8 mouse cellular contexts compared by ENCODE assay signal in the genomic region with DNA sequence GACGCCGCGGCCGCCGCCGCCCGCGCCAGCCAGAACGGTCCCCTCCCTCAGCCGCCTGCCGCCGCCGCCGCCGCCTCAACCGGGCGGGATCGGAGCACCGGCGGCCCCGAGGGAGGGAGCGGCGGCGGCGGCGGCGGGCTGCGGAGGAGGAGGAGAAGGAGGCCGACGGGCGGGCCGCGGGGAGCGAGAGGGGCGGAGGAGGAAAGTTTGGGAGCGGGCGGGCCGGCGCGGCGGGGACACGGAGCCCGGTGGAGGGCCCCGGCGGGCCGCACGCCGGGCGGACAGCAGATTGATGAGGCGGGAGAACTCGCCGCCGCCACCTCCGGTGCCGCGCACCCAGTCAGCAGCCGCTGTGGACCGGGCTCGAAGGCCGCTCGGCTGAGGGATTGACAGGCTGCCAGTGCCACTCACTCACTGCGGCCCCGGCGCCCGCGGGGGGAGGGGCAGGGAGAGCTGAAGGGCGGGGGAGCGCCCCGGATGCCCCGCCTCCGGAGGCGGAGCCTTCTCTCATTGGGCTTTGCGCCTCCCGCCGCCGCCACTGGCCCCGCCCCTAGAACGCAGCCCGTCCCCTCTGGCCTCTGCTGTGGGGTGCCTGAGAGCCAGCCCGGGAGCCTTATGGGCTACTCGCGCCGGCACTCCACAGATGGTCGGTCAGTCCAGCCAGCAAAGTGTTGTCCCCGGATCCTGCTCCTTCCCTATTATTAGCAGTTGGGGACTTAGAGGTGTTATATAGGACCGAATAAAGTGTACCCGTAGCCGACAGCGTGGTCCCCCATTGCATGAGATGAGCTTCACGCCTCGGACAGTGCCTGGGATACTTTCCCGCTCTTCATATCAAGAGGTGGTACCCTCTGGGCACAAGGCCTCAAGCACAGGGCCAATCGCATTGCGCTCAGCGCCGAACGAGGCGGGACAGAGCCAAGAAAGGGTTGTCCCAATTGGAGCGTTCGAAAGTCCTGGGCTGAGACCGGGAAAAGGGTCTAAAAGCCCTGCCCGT. TPM values are rescaled to one million over a fixed set of nuclear protein-coding genes. Genes with fewer than 3 reads are reported as not detected.
DNase-seq lines count a peak whose midpoint lies in the region; ATAC-seq and TF ChIP-seq lines count a peak whose summit lies in the region.

Gene Pbx3, minus strand, starts transcription at position 838 of the 997 bp plus-strand sequence.

- peaks cover 20% of the 10 kb centered on the region for H3K4me1 ChIP-seq in E14TG2a.4 (replicated peaks; ENCODE audit: low read depth, low read length)
- peaks cover 36% of the 10 kb centered on the region for H3K4me1 ChIP-seq in forebrain, embryonic 13.5 days
- peaks cover 25% of the 10 kb centered on the region for H3K4me1 ChIP-seq in neural tube, embryonic 15.5 days

- H3K9me3 ChIP-seq in E14TG2a.4 (ENCODE audit: low read length), result no peaks in the 10 kb centered on the region
- no peaks in the 10 kb centered on the region for H3K9me3 ChIP-seq in forebrain, embryonic 13.5 days (replicated peaks)
- H3K9me3 ChIP-seq in neural tube, embryonic 15.5 days (replicated peaks), result no peaks in the 10 kb centered on the region

- intact Hi-C loops in heart, postnatal 14 days (cut with DNase I), result no loop called here

- peak; percentile 92 for ATAC-seq in forebrain, embryonic 13.5 days
- ATAC-seq in neural tube, embryonic 15.5 days (ENCODE audit: low FRiP score), result peak; percentile 93

- no peaks in the 10 kb centered on the region for H3K36me3 ChIP-seq in E14TG2a.4 (ENCODE audit: insufficient read depth, low read length)
- no peaks in the 10 kb centered on the region for H3K36me3 ChIP-seq in forebrain, embryonic 13.5 days (ENCODE audit: poor library complexity, severe bottlenecking)
- H3K36me3 ChIP-seq in neural tube, embryonic 15.5 days, result no peaks in the 10 kb centered on the region

- under 1% methylated on average over 36 of the region's 102 CpGs for WGBS in forebrain, embryonic 13.5 days
- under 1% methylated on average over 71 of the region's 102 CpGs for WGBS in neural tube, embryonic 15.5 days

- peak; percentile 97 for DNase-seq in c-Kit-positive CD71-positive TER-119-positive erythroid progenitor cells, embryonic 14.5 days (ENCODE audit: low spot score)
- DNase-seq in heart, postnatal 14 days, result peak; percentile 99
- peak; percentile 95 for DNase-seq in layer of hippocampus, adult 11-12 months (ENCODE audit: low spot score)
- DNase-seq in lung, adult 18-20 months, result peak; percentile 94 to 95
- DNase-seq in testis, postnatal 14 days (ENCODE audit: low spot score), result peak; percentile 97

- no peak for TF ChIP-seq CTCF in E14TG2a.4 (conservative IDR thresholded peaks at IDR 0.05; ENCODE audit: low read length)

- peak within 1 kb of the TSS; percentile 97 for H3K27ac ChIP-seq in forebrain, embryonic 13.5 days
- peak within 1 kb of the TSS; percentile 96 for H3K27ac ChIP-seq in neural tube, embryonic 15.5 days (replicated peaks)

- peak within 1 kb of the TSS; percentile 76 for H3K4me2 ChIP-seq in forebrain, embryonic 13.5 days
- peak within 1 kb of the TSS; percentile 92 for H3K4me2 ChIP-seq in neural tube, embryonic 15.5 days

- H3K9ac ChIP-seq in forebrain, embryonic 13.5 days, result peak within 1 kb of the TSS; percentile 86
- peak within 1 kb of the TSS; percentile 79 for H3K9ac ChIP-seq in neural tube, embryonic 15.5 days (replicated peaks)

- H3K4me3 ChIP-seq in E14TG2a.4 (replicated peaks; ENCODE audit: low read length), result peak within 1 kb of the TSS; percentile 89
- peak within 1 kb of the TSS; percentile 81 for H3K4me3 ChIP-seq in forebrain, embryonic 13.5 days
- H3K4me3 ChIP-seq in neural tube, embryonic 15.5 days (replicated peaks), result peak within 1 kb of the TSS; percentile 80

- H3K27me3 ChIP-seq in E14TG2a.4 (ENCODE audit: insufficient read depth, low read length), result peaks cover 54% of the 10 kb centered on the region
- H3K27me3 ChIP-seq in forebrain, embryonic 13.5 days, result peaks cover 19% of the 10 kb centered on the region
- H3K27me3 ChIP-seq in neural tube, embryonic 15.5 days (replicated peaks), result peaks cover 6% of the 10 kb centered on the region; the same call in 1 of the 2 replicates

RNA-seq across cellular contexts. Expression of gene Pbx3, which starts in this region (rescaled TPM):
- polyA plus RNA-seq in forebrain, embryonic 13.5 days (2015; fragmentation: Nextera tagmentation; extraction: Ambion mirVana), result 40.4 and 64.9 TPM in 2 replicates
- 10 to 100 TPM; 12.2 to 14.8 TPM for total RNA-seq in heart, postnatal 14 days (2021)
- polyA plus RNA-seq in neural tube, embryonic 15.5 days (2015; fragmentation: Nextera tagmentation; extraction: Ambion mirVana), result 88.1 and 118 TPM in 2 replicates

Comparison
In these comparisons a context has a peak if more than half of its experiments do, and no peak if none do; other contexts are left out.
1. Peak in every context shown above with its lines: DNase-seq, ATAC-seq, H3K4me3 ChIP-seq and H3K27ac ChIP-seq.